Mouse (Mus musculus): ENCODE data around the gene Acbd5. TPM values are rescaled to one million over a fixed set of nuclear protein-coding genes. Genes with fewer than 3 reads are reported as not detected.

Acbd5 gene
- polyA plus RNA-seq, 1 experiment from 2014 or later = 26.0 TPM

- no peak for ATAC-seq (ENCODE audit: low FRiP score, low TSS enrichment)
- Histone ChIP-seq H3K36me3 (ENCODE audit: control insufficient read depth, insufficient read depth, low read length) (peaks cover 23% of the 10 kb centered on the region), H3K4me2 (replicated peaks; ENCODE audit: low read depth, low read length) (no peak overlapping the region), H3K4me3 (ENCODE audit: low read length) (no peak overlapping the region), H3K4me1 (ENCODE audit: control insufficient read depth, insufficient read depth, low read length) (no peaks in the 10 kb centered on the region), H3K9me3 (ENCODE audit: control insufficient read depth, low read length) (no peaks in the 10 kb centered on the region), H3K27me3 (ENCODE audit: control insufficient read depth, insufficient read depth, low read length) (no peaks in the 10 kb centered on the region), H3K27ac (ENCODE audit: low read depth, low read length) (no peak overlapping the region), H3K9ac (ENCODE audit: low read depth, low read length) (no peak overlapping the region)
- WGBS = 87% methylated on average over 5 of the region's 5 CpGs
These were observed 9.7 kb downstream of the Acbd5 start for GRCm38 (mm10) chr2:23077693-23078092.

- ATAC-seq (ENCODE audit: low FRiP score, low TSS enrichment) = no peak
- Histone ChIP-seq H3K9me3 (ENCODE audit: control insufficient read depth, low read length) (no peaks in the 10 kb centered on the region), H3K4me2 (replicated peaks; ENCODE audit: low read depth, low read length) (no peak overlapping the region), H3K27me3 (ENCODE audit: control insufficient read depth, insufficient read depth, low read length) (no peaks in the 10 kb centered on the region), H3K4me3 (ENCODE audit: low read length) (no peak overlapping the region), H3K9ac (ENCODE audit: low read depth, low read length) (no peak overlapping the region), H3K27ac (ENCODE audit: low read depth, low read length) (no peak overlapping the region), H3K36me3 (ENCODE audit: control insufficient read depth, insufficient read depth, low read length) (peaks cover 23% of the 10 kb centered on the region), H3K4me1 (ENCODE audit: control insufficient read depth, insufficient read depth, low read length) (no peaks in the 10 kb centered on the region)
- WGBS = 90% methylated on average over 2 of the region's 2 CpGs
These were observed 10.6 kb downstream of the Acbd5 start for GRCm38 (mm10) chr2:23078588-23078987.

- H3K36me3 ChIP-seq (ENCODE audit: control insufficient read depth, insufficient read depth, low read length) = peaks cover 24% of the 10 kb centered on the region
- no peaks in the 10 kb centered on the region for H3K9me3 ChIP-seq (ENCODE audit: control insufficient read depth, low read length)
- H3K9ac ChIP-seq (ENCODE audit: low read depth, low read length) = no peak overlapping the region
- H3K4me1 ChIP-seq (ENCODE audit: control insufficient read depth, insufficient read depth, low read length) = no peaks in the 10 kb centered on the region
- WGBS = 96% methylated on average over 8 of the region's 8 CpGs
- ATAC-seq (ENCODE audit: low FRiP score, low TSS enrichment) = no peak
- H3K4me3 ChIP-seq (ENCODE audit: low read length) = no peak overlapping the region
- no peak overlapping the region for H3K27ac ChIP-seq (ENCODE audit: low read depth, low read length)
- H3K4me2 ChIP-seq (replicated peaks; ENCODE audit: low read depth, low read length) = no peak overlapping the region
- H3K27me3 ChIP-seq (ENCODE audit: control insufficient read depth, insufficient read depth, low read length) = no peaks in the 10 kb centered on the region
These were observed 16.6 kb downstream of the Acbd5 start for GRCm38 (mm10) chr2:23084540-23084939.

- H3K4me1 ChIP-seq (ENCODE audit: control insufficient read depth, insufficient read depth, low read length) = no peaks in the 10 kb centered on the region
- H3K4me3 ChIP-seq (ENCODE audit: low read length) = no peak overlapping the region
- H3K36me3 ChIP-seq (ENCODE audit: control insufficient read depth, insufficient read depth, low read length) = peaks cover 41% of the 10 kb centered on the region
- 54% methylated on average over 5 of the region's 5 CpGs for WGBS
- H3K27me3 ChIP-seq (ENCODE audit: control insufficient read depth, insufficient read depth, low read length) = no peaks in the 10 kb centered on the region
- no peaks in the 10 kb centered on the region for H3K9me3 ChIP-seq (ENCODE audit: control insufficient read depth, low read length)
- H3K4me2 ChIP-seq (replicated peaks; ENCODE audit: low read depth, low read length) = no peak overlapping the region
- no peak overlapping the region for H3K9ac ChIP-seq (ENCODE audit: low read depth, low read length)
- ATAC-seq (ENCODE audit: low FRiP score, low TSS enrichment) = no peak
- H3K27ac ChIP-seq (ENCODE audit: low read depth, low read length) = no peak overlapping the region
These were observed 24.2 kb downstream of the Acbd5 start for GRCm38 (mm10) chr2:23092216-23092615.

- Histone ChIP-seq H3K27me3 (ENCODE audit: control insufficient read depth, insufficient read depth, low read length) (no peaks in the 10 kb centered on the region), H3K4me2 (replicated peaks; ENCODE audit: low read depth, low read length) (no peak overlapping the region), H3K9ac (ENCODE audit: low read depth, low read length) (no peak overlapping the region), H3K27ac (ENCODE audit: low read depth, low read length) (no peak overlapping the region), H3K4me3 (ENCODE audit: low read length) (no peak overlapping the region), H3K4me1 (ENCODE audit: control insufficient read depth, insufficient read depth, low read length) (no peaks in the 10 kb centered on the region), H3K9me3 (ENCODE audit: control insufficient read depth, low read length) (no peaks in the 10 kb centered on the region), H3K36me3 (ENCODE audit: control insufficient read depth, insufficient read depth, low read length) (peaks cover 15% of the 10 kb centered on the region)
- ATAC-seq (ENCODE audit: low FRiP score, low TSS enrichment) = no peak
These were observed 29.1 kb downstream of the Acbd5 start for GRCm38 (mm10) chr2:23097028-23097427.

- Histone ChIP-seq H3K9me3 (ENCODE audit: control insufficient read depth, low read length) (no peaks in the 10 kb centered on the region), H3K36me3 (ENCODE audit: control insufficient read depth, insufficient read depth, low read length) (peaks cover 3% of the 10 kb centered on the region; the same call in 1 of the 2 replicates), H3K4me1 (ENCODE audit: control insufficient read depth, insufficient read depth, low read length) (no peaks in the 10 kb centered on the region), H3K27ac (ENCODE audit: low read depth, low read length) (no peak overlapping the region), H3K27me3 (ENCODE audit: control insufficient read depth, insufficient read depth, low read length) (no peaks in the 10 kb centered on the region), H3K4me2 (replicated peaks; ENCODE audit: low read depth, low read length) (no peak overlapping the region), H3K4me3 (ENCODE audit: low read length) (no peak overlapping the region), H3K9ac (ENCODE audit: low read depth, low read length) (no peak overlapping the region)
- ATAC-seq (ENCODE audit: low FRiP score, low TSS enrichment) = no peak
These were observed 34.3 kb downstream of the Acbd5 start for GRCm38 (mm10) chr2:23102266-23102665.

GRCm38 (mm10) chr2:23119573-23119972, 51.6 kb downstream of the Acbd5 start:
- no peaks in the 10 kb centered on the region for H3K9me3 ChIP-seq (ENCODE audit: control insufficient read depth, low read length)
- H3K4me2 ChIP-seq (replicated peaks; ENCODE audit: low read depth, low read length) = no peak overlapping the region
- no peak for ATAC-seq (ENCODE audit: low FRiP score, low TSS enrichment)
- H3K27ac ChIP-seq (ENCODE audit: low read depth, low read length) = no peak overlapping the region
- no peak overlapping the region for H3K9ac ChIP-seq (ENCODE audit: low read depth, low read length)
- H3K4me1 ChIP-seq (ENCODE audit: control insufficient read depth, insufficient read depth, low read length) = no peaks in the 10 kb centered on the region
- no peak overlapping the region for H3K4me3 ChIP-seq (ENCODE audit: low read length)
- H3K36me3 ChIP-seq (ENCODE audit: control insufficient read depth, insufficient read depth, low read length) = peaks cover 4% of the 10 kb centered on the region; the same call in 1 of the 2 replicates
- no peaks in the 10 kb centered on the region for H3K27me3 ChIP-seq (ENCODE audit: control insufficient read depth, insufficient read depth, low read length)

GRCm38 (mm10) chr2:23155199-23155621, 87.2 kb downstream of the Acbd5 start:
- peak overlapping the region; percentile 59 for H3K9ac ChIP-seq (ENCODE audit: low read depth, low read length)
- peak overlapping the region; percentile 90 for H3K4me3 ChIP-seq (ENCODE audit: low read length)
- WGBS = 7% methylated on average over 5 of the region's 5 CpGs
- peak; percentile 52 for ATAC-seq (ENCODE audit: low FRiP score, low TSS enrichment)
- H3K27me3 ChIP-seq (ENCODE audit: control insufficient read depth, insufficient read depth, low read length) = no peaks in the 10 kb centered on the region
- no peaks in the 10 kb centered on the region for H3K9me3 ChIP-seq (ENCODE audit: control insufficient read depth, low read length)
- peaks cover 4% of the 10 kb centered on the region; the same call in 1 of the 2 replicates for H3K36me3 ChIP-seq (ENCODE audit: control insufficient read depth, insufficient read depth, low read length)
- H3K27ac ChIP-seq (ENCODE audit: low read depth, low read length) = peak overlapping the region; percentile 99
- peak overlapping the region; percentile 49 for H3K4me2 ChIP-seq (replicated peaks; ENCODE audit: low read depth, low read length)
- H3K4me1 ChIP-seq (ENCODE audit: control insufficient read depth, insufficient read depth, low read length) = peaks cover 9% of the 10 kb centered on the region; the same call in 1 of the 2 replicates

GRCm38 (mm10) chr2:23155777-23156607, 88.0 kb downstream of the Acbd5 start, which contains the start of the genes Mastl and Yme1l1:
Gene Mastl (minus strand): TSS chr2:23156024.
Gene Yme1l1 (plus strand): TSS chr2:23156369.
- Histone ChIP-seq H3K4me1 (ENCODE audit: control insufficient read depth, insufficient read depth, low read length) (peaks cover 9% of the 10 kb centered on the region; the same call in 1 of the 2 replicates), H3K27me3 (ENCODE audit: control insufficient read depth, insufficient read depth, low read length) (no peaks in the 10 kb centered on the region), H3K9ac (ENCODE audit: low read depth, low read length) (peak within 1 kb of the TSS; percentile 78), H3K27ac (ENCODE audit: low read depth, low read length) (peak within 1 kb of the TSS; percentile 99), H3K9me3 (ENCODE audit: control insufficient read depth, low read length) (no peaks in the 10 kb centered on the region), H3K36me3 (ENCODE audit: control insufficient read depth, insufficient read depth, low read length) (no peaks in the 10 kb centered on the region), H3K4me2 (replicated peaks; ENCODE audit: low read depth, low read length) (peak within 1 kb of the TSS; percentile 49), H3K4me3 (ENCODE audit: low read length) (peak within 1 kb of the TSS; percentile 90)
- ATAC-seq (ENCODE audit: low FRiP score, low TSS enrichment) = peak; percentile 98
- under 1% methylated on average over 61 of the region's 61 CpGs for WGBS
